Mouse (Mus musculus) embryonic facial prominence, embryonic 10.5 days (tissue): Measurements from ENCODE around the gene Mtfp1. TPM values are rescaled to one million over a fixed set of nuclear protein-coding genes. Genes with fewer than 3 reads are reported as not detected.
"Not testable (repeated sequence)": the region's sequence is repeated elsewhere in the genome, so short reads cannot be mapped to it uniquely, and the experiment has no call there.

ENCODE experiments used
- DNase-seq: peaks from one replicate; pipeline ENCODE4 v3.0.0-alpha.2; 2017; ENCODE audit warnings: low spot score
- H3K27ac ChIP-seq: fragments of 300-500 bp; sonication (generic); replicated peaks from 2 replicates; pipeline ENCODE4 v1.5.1; 2016; ENCODE audit warnings: mild to moderate bottlenecking
- H3K27me3 ChIP-seq: fragments of 300-500 bp; sonication (generic); replicated peaks from 2 replicates; pipeline ENCODE4 v1.6.1; 2016; ENCODE audit warnings: low read depth, mild to moderate bottlenecking; ENCODE audit not compliant: poor library complexity, severe bottlenecking
- H3K36me3 ChIP-seq: fragments of 300-500 bp; sonication (generic); replicated peaks from 2 replicates; pipeline ENCODE4 v1.6.1; 2016; ENCODE audit warnings: mild to moderate bottlenecking, moderate library complexity
- H3K4me1 ChIP-seq: fragments of 300-500 bp; sonication (generic); 2 replicates; pipeline ENCODE4 v1.6.1; 2016
- H3K4me3 ChIP-seq: fragments of 300-500 bp; sonication (generic); 2 replicates; pipeline ENCODE4 v1.5.1; 2016; ENCODE audit warnings: mild to moderate bottlenecking, moderate library complexity
- H3K9me3 ChIP-seq: fragments of 300-500 bp; sonication (generic); 2 replicates; pipeline ENCODE4 v1.6.1; 2016; ENCODE audit warnings: mild to moderate bottlenecking
- WGBS: fragments of 180-500 bp; shearing (Covaris S2); methylation state at CpG from one replicate; pipeline ENCODE4 v1.1.7; 2016; 5-methylcytosine and 5-hydroxymethylcytosine counted together
- polyA plus RNA-seq: library from polyadenylated mRNA; unstranded; fragments of >200 nt; fragmentation: Nextera tagmentation; extraction: Ambion mirVana; gene quantifications from 2 replicates; pipeline ENCODE4 v1.2.1, GENCODE M21; 2016

The Mtfp1 gene
- polyA plus RNA-seq, 1 experiment from 2014 or later = 15.6 TPM

DNA sequence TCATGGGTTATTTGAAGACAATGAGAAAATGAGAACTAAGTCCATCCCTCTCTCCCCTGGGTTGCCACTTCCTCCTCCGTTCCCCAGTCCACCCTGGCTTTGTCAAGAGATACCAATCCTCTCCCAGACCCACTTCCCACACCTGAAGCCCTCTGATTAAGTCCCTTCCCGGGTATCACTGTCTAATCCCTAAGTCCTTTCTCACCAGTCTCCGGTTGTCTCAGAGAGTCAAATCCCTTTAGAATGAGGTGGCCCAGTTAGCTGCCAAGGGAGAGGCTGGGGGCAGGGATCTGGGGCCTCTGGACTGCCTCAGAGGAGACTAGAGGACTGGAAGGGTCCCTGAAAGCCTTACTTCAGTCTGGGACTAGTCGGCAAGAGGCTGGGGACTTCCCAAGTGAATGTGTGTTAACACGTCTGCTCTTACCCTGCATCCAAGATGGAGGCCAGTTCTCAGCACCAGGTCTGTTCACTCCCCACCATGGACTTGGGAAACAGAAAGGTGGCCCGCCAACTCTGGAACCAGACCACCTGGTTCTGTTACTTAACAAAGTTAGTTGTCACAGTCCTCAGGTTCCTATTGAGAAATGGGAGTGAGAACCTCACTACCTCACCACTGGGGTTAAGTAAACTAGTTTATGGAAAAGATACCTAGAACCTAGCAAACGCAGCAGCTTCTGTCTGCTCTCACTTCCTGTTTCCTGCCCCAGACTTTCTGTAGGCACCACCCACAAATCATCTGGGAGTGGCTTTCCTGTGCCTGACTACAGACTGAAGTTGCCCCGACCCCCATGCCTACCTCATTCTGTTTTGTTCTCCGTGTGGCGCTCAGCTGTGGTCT is 27.7 kb upstream of the Mtfp1 start, which contains the start of gene Sec14l2:
Gene Sec14l2, minus strand, starts transcription at position 674 of the 838 bp plus-strand sequence.
- 71% methylated on average over 10 of the region's 10 CpGs for WGBS
- no peaks in the 10 kb centered on the region for H3K36me3 ChIP-seq
- DNase-seq = no peak
- peaks cover 10% of the 10 kb centered on the region for H3K4me1 ChIP-seq
- no peak within 1 kb of the TSS for H3K27ac ChIP-seq
- peaks cover 33% of the 10 kb centered on the region for H3K27me3 ChIP-seq
- no peak within 1 kb of the TSS for H3K4me3 ChIP-seq
- H3K9me3 ChIP-seq = peaks cover 6% of the 10 kb centered on the region; the same call in 1 of the 2 replicates

DNA sequence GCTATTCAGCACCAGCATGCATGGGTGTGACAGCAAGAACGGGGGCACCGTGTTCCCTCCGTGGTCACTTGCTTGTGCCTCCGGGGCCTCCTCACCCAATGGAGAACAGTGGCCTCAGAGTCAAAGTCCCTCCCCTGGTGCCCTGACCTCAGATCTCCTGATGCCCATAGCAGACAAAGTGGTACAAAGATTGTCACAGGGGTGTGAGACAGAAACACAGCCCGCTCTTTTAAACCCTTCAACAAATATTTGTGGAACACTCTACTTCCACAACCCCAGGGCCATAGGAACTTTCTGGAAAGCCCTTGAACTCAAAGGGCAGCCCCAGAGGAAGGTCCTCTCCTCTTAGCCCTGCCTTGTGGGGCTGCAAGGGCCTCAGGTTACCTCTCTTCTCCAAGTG is 27.0 kb upstream of the Mtfp1 start:
- Histone ChIP-seq H3K4me1 (peaks cover 17% of the 10 kb centered on the region), H3K9me3 (peaks cover 6% of the 10 kb centered on the region; the same call in 1 of the 2 replicates), H3K4me3 (no peak overlapping the region), H3K27ac (no peak overlapping the region), H3K27me3 (peaks cover 40% of the 10 kb centered on the region), H3K36me3 (no peaks in the 10 kb centered on the region)
- WGBS = 83% methylated on average over 5 of the region's 5 CpGs
- no peak for DNase-seq

DNA sequence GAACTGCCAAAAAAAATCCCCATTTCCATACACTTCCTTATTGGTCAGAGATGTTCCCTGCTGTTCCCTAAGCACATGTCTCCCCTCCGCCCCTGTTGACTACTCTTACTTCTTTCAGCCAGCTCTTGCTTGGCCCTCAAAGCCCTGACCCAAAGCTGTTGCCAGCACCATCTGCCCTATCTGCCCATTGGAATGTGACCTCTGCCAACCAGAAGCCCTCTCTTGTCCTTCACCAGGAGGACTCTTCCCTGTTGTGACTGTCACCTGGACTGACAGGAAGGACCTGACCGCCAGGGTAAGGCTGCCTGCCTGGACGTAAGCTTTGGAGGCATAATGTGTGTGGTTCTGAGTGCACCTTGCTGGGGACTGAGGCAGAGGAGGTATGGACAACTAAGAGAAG is 26.4 kb upstream of the Mtfp1 start:
- Histone ChIP-seq H3K36me3 (no peaks in the 10 kb centered on the region), H3K27me3 (peaks cover 45% of the 10 kb centered on the region), H3K4me1 (peaks cover 17% of the 10 kb centered on the region), H3K9me3 (peaks cover 6% of the 10 kb centered on the region; the same call in 1 of the 2 replicates), H3K27ac (no peak overlapping the region), H3K4me3 (no peak overlapping the region)
- no peak for DNase-seq
- 75% methylated on average over 3 of the region's 3 CpGs for WGBS

DNA sequence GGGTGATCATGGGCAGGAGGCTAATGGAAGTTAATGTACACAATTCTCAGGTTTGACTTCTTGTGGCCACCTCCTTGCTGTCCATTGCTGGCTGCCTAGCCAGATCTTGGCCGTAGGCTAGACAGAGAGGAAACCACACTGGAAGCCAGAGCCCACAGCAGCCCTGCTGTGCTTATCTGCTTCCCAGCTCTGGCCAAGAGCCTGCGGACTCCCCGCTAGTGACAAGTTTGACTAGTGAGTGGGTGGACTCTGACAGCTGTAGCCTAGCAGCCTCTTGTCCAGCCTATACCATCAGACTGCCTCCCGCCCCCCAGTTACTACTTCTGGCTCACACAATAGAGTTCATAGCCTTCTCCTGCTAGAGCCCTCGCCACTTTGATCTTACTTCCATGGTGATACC is 24.4 kb upstream of the Mtfp1 start:
- peaks cover 54% of the 10 kb centered on the region for H3K27me3 ChIP-seq
- H3K9me3 ChIP-seq = no peaks in the 10 kb centered on the region

DNA sequence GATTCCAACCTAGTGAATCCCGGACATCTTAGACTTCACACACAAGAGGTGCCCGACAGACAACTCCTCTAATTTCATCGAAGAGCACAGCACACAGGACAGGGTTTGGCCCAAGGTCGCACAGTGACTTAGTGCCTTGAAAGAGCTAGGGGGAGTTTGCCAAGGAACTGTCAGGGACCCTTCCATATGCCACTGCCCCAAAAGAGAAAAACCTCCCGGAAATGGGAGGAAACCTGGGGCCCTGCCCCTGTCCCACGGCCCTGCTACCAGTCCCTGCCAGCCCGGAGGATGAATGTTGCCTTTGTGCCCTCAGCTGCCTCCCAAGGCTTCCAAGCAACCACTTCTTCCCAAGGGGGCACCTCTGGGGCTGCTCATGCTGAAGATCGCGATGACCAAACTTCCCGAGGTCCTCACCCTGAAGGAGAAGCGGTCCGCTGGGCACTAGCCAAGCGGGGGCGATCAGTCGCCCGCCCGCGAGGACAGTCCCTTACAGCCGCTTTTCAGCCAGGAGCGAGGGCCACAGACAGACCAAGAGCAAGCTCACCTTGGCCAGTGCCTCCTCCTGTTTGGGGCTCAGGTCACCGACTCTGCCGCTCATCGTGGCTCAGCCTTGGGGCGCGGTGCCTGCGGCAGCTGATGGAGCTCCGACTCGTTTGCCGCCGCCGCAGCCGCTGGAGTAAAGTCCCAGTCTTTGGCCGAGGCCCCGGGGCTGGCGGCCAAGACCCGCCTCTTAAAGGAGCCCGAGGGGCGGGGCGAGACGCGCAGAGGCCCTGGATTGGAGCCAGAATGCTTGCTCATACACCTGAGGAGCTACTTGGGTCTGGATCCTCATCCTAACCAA is 23.1 kb upstream of the Mtfp1 start:
- Histone ChIP-seq H3K4me1 (peaks cover 17% of the 10 kb centered on the region), H3K27ac (peak overlapping the region; percentile 62; the same call in 1 of the 2 replicates), H3K36me3 (no peaks in the 10 kb centered on the region), H3K4me3 (peak overlapping the region; percentile 68), H3K27me3 (peaks cover 54% of the 10 kb centered on the region), H3K9me3 (no peaks in the 10 kb centered on the region)
- WGBS = 3% methylated on average over 41 of the region's 41 CpGs
- peak; percentile 80 for DNase-seq

More for the DNA sequence above, 24.4 kb upstream of the Mtfp1 start:
- H3K4me3 ChIP-seq = no peak overlapping the region
- 82% methylated on average over 5 of the region's 5 CpGs for WGBS
- DNase-seq = no peak
- no peaks in the 10 kb centered on the region for H3K36me3 ChIP-seq
- peaks cover 17% of the 10 kb centered on the region for H3K4me1 ChIP-seq
- no peak overlapping the region for H3K27ac ChIP-seq

DNA sequence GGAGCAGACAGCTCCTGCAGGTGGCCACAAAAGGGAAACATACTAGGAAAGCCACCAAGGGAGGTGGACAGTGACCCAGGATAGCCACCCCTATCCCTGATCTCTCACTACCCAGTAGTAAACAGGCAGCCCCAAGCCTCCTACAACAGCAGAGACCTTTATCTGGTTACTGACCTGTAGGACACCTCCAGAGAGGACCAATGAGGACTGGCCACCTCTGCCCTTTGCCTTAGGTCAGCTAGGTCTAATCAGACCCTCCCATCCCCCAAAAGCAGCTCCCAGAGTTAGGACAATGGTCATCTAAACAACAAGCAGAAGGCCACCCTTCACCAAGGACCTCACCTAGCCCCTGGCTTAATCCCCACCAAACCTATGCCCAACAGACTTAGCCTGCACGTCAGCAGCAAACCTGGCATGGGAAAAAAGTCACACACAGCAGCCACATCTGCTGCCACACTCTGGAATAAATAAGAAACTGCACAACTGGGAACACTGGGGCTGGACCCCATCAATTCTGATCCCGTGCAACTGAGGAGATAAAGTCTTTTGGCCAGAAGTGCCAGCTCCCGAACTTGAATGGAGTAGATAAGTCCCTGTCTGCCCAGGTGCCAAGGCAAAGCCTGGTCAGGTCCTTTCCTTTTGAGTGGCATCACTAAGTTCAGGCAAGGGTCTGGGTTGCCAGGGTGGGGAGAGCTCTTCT is 22.3 kb upstream of the Mtfp1 start:
- peaks cover 17% of the 10 kb centered on the region for H3K4me1 ChIP-seq

DNA sequence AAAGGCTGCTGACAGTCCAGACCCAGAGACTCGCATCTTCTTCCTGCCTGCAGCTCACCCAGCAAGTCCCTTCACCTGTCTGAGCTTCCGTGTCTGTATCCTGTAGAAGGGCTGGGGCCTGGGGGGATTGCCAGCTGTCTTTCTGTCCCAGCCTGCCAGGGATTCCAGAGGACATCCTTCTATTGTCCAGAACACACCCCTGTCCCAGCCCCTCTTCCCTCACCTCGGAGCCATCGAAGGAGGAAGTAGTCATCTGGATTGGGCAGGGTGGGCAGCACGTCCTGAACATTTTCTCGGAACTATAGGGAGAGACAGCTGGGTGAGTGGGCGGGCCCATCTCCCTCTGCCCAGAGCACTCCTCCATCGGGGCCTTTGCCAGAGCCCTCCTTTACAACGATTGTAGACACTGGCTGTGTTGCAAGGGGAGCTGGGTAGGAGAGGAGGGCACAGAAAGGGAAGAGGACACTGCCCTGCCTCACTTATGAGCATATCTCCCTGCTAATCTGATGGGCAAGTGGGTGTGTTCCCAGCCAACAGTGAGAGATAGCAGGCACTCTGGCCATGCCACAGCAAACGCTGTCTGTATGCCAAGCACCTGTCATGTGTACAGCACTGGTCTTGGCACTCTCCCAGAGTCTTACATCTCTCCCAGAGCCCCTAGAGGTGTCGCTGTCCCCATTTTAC is 21.4 kb upstream of the Mtfp1 start:
- peaks cover 54% of the 10 kb centered on the region for H3K27me3 ChIP-seq
- 62% methylated on average over 11 of the region's 11 CpGs for WGBS
- DNase-seq = no peak

More for the DNA sequence above, 22.3 kb upstream of the Mtfp1 start:
- no peaks in the 10 kb centered on the region for H3K9me3 ChIP-seq
- H3K36me3 ChIP-seq = no peaks in the 10 kb centered on the region
- 42% methylated on average over 3 of the region's 3 CpGs for WGBS
- DNase-seq = no peak
- peaks cover 54% of the 10 kb centered on the region for H3K27me3 ChIP-seq
- H3K4me3 ChIP-seq = peak overlapping the region; percentile 68
- H3K27ac ChIP-seq = no peak overlapping the region

DNA sequence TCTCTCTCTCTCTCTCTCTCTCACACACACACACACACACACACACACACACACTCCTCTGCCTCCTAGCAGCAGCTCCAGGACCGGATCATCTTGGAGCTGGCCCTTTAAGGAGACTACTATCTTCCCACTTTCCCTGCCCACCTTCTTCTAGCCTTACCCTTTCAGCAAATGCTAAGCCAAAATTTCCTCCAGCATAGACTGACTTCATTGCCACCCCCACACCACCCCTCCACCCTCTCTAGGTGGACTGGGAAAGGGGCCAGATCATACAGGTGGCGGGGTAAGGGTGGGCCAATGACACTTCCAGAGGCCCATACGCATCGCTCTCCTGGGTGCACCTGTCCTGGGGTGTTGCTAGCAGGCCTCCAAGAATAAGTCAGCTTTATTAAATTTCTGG is 20.2 kb upstream of the Mtfp1 start:
- WGBS = 91% methylated on average over 4 of the region's 4 CpGs
- H3K27ac ChIP-seq = no peak overlapping the region
- no peaks in the 10 kb centered on the region for H3K9me3 ChIP-seq
- H3K27me3 ChIP-seq = peaks cover 45% of the 10 kb centered on the region
- no peak overlapping the region for H3K4me3 ChIP-seq
- no peak for DNase-seq
- H3K4me1 ChIP-seq = peaks cover 17% of the 10 kb centered on the region
- no peaks in the 10 kb centered on the region for H3K36me3 ChIP-seq

More for the DNA sequence above, 21.4 kb upstream of the Mtfp1 start:
- H3K27ac ChIP-seq = no peak overlapping the region
- H3K4me3 ChIP-seq = no peak overlapping the region
- no peaks in the 10 kb centered on the region for H3K9me3 ChIP-seq
- no peaks in the 10 kb centered on the region for H3K36me3 ChIP-seq
- H3K4me1 ChIP-seq = peaks cover 17% of the 10 kb centered on the region

DNA sequence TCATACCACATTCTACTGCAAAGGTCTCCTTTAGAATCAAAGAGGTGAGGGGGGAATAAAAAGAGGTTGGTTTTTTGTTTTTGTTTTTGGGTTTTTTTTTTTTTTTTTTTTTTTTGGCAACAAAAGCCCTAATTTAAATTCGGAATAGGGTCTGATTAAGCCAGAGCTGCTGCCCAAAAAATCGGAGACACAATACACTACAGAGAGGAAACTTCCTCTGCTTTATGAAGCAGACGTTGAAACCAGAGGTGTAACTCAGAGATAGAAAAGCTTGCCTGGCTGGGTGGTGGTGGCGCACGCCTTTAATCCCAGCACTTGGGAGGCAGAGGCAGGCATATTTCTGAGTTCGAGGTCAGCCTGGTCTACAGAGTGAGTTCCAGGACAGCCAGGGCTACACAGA is 19.3 kb upstream of the Mtfp1 start:
- peaks cover 37% of the 10 kb centered on the region for H3K27me3 ChIP-seq
- not testable (repeated sequence) for H3K36me3 ChIP-seq, DNase-seq, H3K4me3 ChIP-seq, H3K9me3 ChIP-seq, H3K27ac ChIP-seq
- 86% methylated on average over 6 of the region's 6 CpGs for WGBS
- peaks cover 17% of the 10 kb centered on the region for H3K4me1 ChIP-seq

DNA sequence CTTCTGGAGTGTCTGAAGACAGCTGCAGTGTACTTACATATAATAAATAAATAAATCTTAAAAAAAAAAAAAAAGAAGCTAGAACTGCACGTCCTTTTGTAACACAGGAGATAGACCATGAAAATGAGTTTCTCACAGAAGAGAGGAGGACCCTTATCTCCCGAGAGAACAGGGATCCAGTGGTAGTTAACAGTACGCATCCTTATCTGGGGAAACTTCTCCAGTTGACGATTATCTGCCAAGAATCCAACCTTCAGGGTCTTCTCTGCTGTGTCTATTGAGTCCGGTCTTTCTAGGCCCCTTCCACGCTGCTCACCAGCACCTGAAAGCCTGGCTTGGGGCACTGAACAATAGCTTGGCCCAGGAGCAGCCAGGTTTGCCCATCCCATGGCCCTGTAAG is 18.7 kb upstream of the Mtfp1 start:
- Histone ChIP-seq H3K27me3 (peaks cover 31% of the 10 kb centered on the region), H3K27ac (no peak overlapping the region), H3K36me3 (no peaks in the 10 kb centered on the region), H3K4me3 (no peak overlapping the region), H3K9me3 (no peaks in the 10 kb centered on the region), H3K4me1 (peaks cover 21% of the 10 kb centered on the region)
- 84% methylated on average over 6 of the region's 6 CpGs for WGBS
- DNase-seq = no peak

DNA sequence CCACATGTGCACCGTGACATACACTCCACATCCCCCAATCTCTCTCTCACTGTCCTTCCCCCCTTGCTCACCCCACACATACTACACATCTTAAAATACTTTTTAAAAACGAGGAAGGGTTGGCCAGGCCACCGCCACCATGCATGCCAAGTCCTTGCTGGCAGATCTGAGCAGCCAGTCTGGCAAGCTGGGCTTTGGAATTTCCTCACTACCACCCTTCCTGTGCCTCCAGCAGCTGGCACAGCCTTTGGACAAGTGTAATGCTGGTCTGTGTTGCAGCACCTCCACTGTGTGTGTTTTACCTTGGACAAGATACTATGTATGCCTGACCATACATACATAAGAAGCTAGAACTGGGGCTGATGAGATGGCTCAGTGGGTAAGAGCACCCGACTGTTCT is 18.3 kb upstream of the Mtfp1 start:
- H3K4me3 ChIP-seq = no peak overlapping the region
- H3K4me1 ChIP-seq = peaks cover 18% of the 10 kb centered on the region
- no peaks in the 10 kb centered on the region for H3K9me3 ChIP-seq
- H3K27me3 ChIP-seq = peaks cover 26% of the 10 kb centered on the region
- no peak overlapping the region for H3K27ac ChIP-seq
- H3K36me3 ChIP-seq = no peaks in the 10 kb centered on the region
- WGBS = 86% methylated on average over 4 of the region's 4 CpGs
- no peak for DNase-seq

DNA sequence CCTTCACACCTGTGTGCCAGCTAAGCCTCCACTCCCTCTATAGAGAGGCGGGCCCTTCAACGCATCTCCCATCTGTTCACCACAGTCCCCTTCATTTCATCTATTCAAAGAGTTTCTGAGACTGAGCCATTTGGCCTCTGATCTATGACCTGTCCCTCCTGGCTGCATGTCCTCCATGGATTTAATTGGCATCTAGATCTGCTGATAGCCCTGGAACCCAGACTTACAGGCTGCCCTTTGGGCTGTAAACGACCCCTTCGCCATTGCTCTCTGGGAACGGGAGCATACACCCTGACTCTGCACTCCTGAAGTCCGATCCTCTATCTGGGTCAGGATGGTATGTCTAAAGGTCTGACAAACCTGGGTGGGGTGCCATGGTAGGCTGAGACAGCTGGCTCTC is 17.6 kb upstream of the Mtfp1 start:
- no peak overlapping the region for H3K4me3 ChIP-seq
- no peaks in the 10 kb centered on the region for H3K9me3 ChIP-seq
- peaks cover 12% of the 10 kb centered on the region for H3K4me1 ChIP-seq
- H3K36me3 ChIP-seq = no peaks in the 10 kb centered on the region
- H3K27ac ChIP-seq = no peak overlapping the region
- no peak for DNase-seq
- H3K27me3 ChIP-seq = peaks cover 20% of the 10 kb centered on the region
- WGBS = 88% methylated on average over 6 of the region's 6 CpGs
